Mouse (Mus musculus) myocyte (in vitro differentiated cells): ENCODE measurements at regions not wholly inside any gene's neighbourhood (a gene's known extent, or its start where the extent isn't known, plus 50 kb on each side); places are given as distances from the start of the nearest gene placed in this dataset.
A peak's percentile ranks its signal among the peaks of the same experiment; 100 is the strongest.

Experiments used
- H3K27me3 ChIP-seq: one replicate; pipeline ENCODE4 v1.6.1; 2011; ENCODE audit not compliant: control insufficient read depth, insufficient read depth, insufficient read length
- H3K36me3 ChIP-seq: one replicate; pipeline ENCODE4 v1.6.1; 2011; ENCODE audit not compliant: control insufficient read depth, insufficient read depth
- H3K4me2 ChIP-seq: one replicate; pipeline ENCODE4 v1.6.1; 2011; ENCODE audit warnings: low read depth, control low read depth
- H3K4me3 ChIP-seq: one replicate; pipeline ENCODE4 v1.5.1; 2011; ENCODE audit warnings: mild to moderate bottlenecking, control low read depth, moderate library complexity
- H3K79me2 ChIP-seq: one replicate; pipeline ENCODE4 v1.6.1; 2011; ENCODE audit not compliant: control insufficient read depth, insufficient read depth
- H3ac ChIP-seq: one replicate; pipeline ENCODE4 v1.6.1; 2011; ENCODE audit not compliant: control insufficient read depth, insufficient read length
- CEBPB ChIP-seq: IDR thresholded peaks from 2 replicates; pipeline ENCODE4 v1.6.1; 2011; ENCODE audit warnings: mild to moderate bottlenecking, moderate library complexity; ENCODE audit not compliant: poor library complexity, insufficient read depth, severe bottlenecking
- E2F4 ChIP-seq: IDR thresholded peaks from one replicate; pipeline ENCODE4 v1.6.1; 2011; ENCODE audit warnings: mild to moderate bottlenecking, control low read depth, moderate library complexity; ENCODE audit not compliant: insufficient read depth
- MAX ChIP-seq: IDR thresholded peaks from one replicate; pipeline ENCODE4 v1.6.1; 2011; ENCODE audit warnings: low read depth, mild to moderate bottlenecking, control low read depth
- MYOD1 ChIP-seq, 3 experiments: IDR thresholded peaks; one replicate each; pipeline ENCODE4 v1.6.1; 2011; ENCODE audit warnings: control low read depth in 2 of 3, low read depth in 2 of 3, mild to moderate bottlenecking in 2 of 3, moderate library complexity in 1 of 3; ENCODE audit not compliant: insufficient read length in 2 of 3, control insufficient read depth in 1 of 3
- MYOG ChIP-seq, 3 experiments: IDR thresholded peaks; one replicate each; pipeline ENCODE4 v1.6.1; 2011; ENCODE audit warnings: control low read depth in 2 of 3, low read depth in 2 of 3, mild to moderate bottlenecking in 2 of 3; ENCODE audit not compliant: insufficient read length in 2 of 3, control insufficient read depth in 1 of 3, insufficient read depth in 1 of 3
- POLR2A ChIP-seq: IDR thresholded peaks from one replicate; pipeline ENCODE4 v1.6.1; 2011; ENCODE audit warnings: low read depth, mild to moderate bottlenecking, control low read depth, moderate library complexity; ENCODE audit not compliant: insufficient read length
- POLR2AphosphoS2 ChIP-seq: IDR thresholded peaks from one replicate; pipeline ENCODE4 v1.6.1; 2011; ENCODE audit warnings: low read depth, control low read depth; ENCODE audit not compliant: insufficient read length
- REST ChIP-seq: IDR thresholded peaks from one replicate; pipeline ENCODE4 v1.6.1; 2011; ENCODE audit warnings: mild to moderate bottlenecking, control low read depth, moderate library complexity; ENCODE audit not compliant: insufficient read depth, insufficient read length
- SRF ChIP-seq: IDR thresholded peaks from one replicate; pipeline ENCODE4 v1.6.1; 2011; ENCODE audit warnings: low read depth; ENCODE audit not compliant: control insufficient read depth, insufficient read length
- TCF12 ChIP-seq: IDR thresholded peaks from one replicate; pipeline ENCODE4 v1.6.1; 2011; ENCODE audit warnings: mild to moderate bottlenecking, control low read depth; ENCODE audit not compliant: poor library complexity, insufficient read depth, severe bottlenecking
- TCF3 ChIP-seq: IDR thresholded peaks from one replicate; pipeline ENCODE4 v1.6.1; 2011; ENCODE audit warnings: low read depth, control low read depth; ENCODE audit not compliant: insufficient read length
- USF1 ChIP-seq: IDR thresholded peaks from one replicate; pipeline ENCODE4 v1.6.1; 2011; ENCODE audit warnings: low read depth, mild to moderate bottlenecking, control low read depth, moderate library complexity

- Histone ChIP-seq H3K4me3 (no peak overlapping the region), H3K4me2 (no peak overlapping the region), H3ac (no peak overlapping the region), H3K27me3 (no peaks in the 10 kb centered on the region), H3K36me3 (no peaks in the 10 kb centered on the region), H3K79me2 (no peaks in the 10 kb centered on the region)
- no peak for TF ChIP-seq POLR2AphosphoS2
- TF ChIP-seq MYOG (IDR thresholded peaks at IDR 0.05; ENCODE audit: control insufficient read depth in 1 of 3, insufficient read depth in 1 of 3, insufficient read length in 2 of 3, low read depth in 2 of 3): no peak
- no peak for TF ChIP-seq POLR2A
- TF ChIP-seq SRF: no peak
- no peak for TF ChIP-seq E2F4
- TF ChIP-seq CEBPB: no peak
- TF ChIP-seq MYOD1 (IDR thresholded peaks at IDR 0.05; ENCODE audit: control insufficient read depth in 1 of 3, insufficient read length in 2 of 3, low read depth in 2 of 3): no peak
These were observed 493.3 kb upstream of the Adamts16 start for GRCm38 (mm10) chr13:71334925-71335324.

DNA sequence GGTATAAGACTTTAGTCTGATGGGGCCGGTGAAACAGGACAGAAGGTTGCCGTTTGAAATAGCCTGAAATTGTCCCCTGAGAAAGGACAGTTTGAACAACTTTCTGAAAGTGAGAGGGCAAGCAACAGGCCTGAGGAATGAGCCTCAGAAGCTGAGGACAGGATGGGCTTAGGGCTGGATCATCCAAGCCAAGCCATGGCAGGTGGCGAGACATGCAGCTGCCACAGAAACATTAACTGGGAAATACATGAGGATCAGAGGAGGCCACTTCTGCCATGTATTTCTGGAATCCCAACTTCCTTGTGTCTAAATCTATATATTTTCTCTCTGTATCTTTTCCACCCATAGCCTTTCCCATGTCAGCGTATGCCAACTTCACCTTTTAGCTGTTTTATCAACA lies 491.5 kb upstream of the Adamts16 start:
- no peak overlapping the region for H3ac ChIP-seq
- H3K79me2 ChIP-seq: no peaks in the 10 kb centered on the region
- no peak overlapping the region for H3K4me2 ChIP-seq
- TF ChIP-seq TCF3 (no peak), POLR2AphosphoS2 (no peak), MYOG (IDR thresholded peaks at IDR 0.05; ENCODE audit: control insufficient read depth in 1 of 3, insufficient read depth in 1 of 3, insufficient read length in 2 of 3, low read depth in 2 of 3) (peak; percentile 55 to 89 (median 74)), MYOD1 (IDR thresholded peaks at IDR 0.05; ENCODE audit: control insufficient read depth in 1 of 3, insufficient read length in 2 of 3, low read depth in 2 of 3) (peak; percentile 52 to 93 (median 83)), TCF12 (no peak), USF1 (no peak)
- H3K36me3 ChIP-seq: no peaks in the 10 kb centered on the region
- no peak overlapping the region for H3K4me3 ChIP-seq
- H3K27me3 ChIP-seq: no peaks in the 10 kb centered on the region

DNA sequence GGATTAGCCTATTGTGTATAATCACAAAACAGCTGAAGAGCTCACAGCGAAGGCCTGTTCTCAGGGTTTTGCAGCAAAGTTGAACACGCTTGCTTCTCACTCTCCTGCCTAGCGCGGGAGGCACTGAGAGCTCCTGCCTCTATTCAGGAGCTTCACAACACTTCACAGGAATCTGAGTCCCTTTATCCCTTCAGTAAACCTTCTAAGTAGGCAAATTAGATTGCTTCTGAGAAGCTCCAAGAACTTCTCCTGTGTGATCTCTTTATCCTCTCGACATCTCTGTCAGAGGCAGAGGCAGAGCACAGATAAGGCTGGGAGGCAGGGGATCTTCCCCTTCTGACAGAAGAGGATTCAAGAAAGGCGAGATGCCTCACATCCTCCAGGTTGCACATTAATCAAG lies 488.7 kb upstream of the Adamts16 start:
- H3K27me3 ChIP-seq: no peaks in the 10 kb centered on the region
- H3K4me2 ChIP-seq: no peak overlapping the region
- no peaks in the 10 kb centered on the region for H3K79me2 ChIP-seq
- H3K36me3 ChIP-seq: no peaks in the 10 kb centered on the region
- H3K4me3 ChIP-seq: no peak overlapping the region
- no peak overlapping the region for H3ac ChIP-seq
- TF ChIP-seq TCF3 (no peak), MAX (no peak), POLR2AphosphoS2 (no peak), E2F4 (no peak), MYOG (IDR thresholded peaks at IDR 0.05; ENCODE audit: control insufficient read depth in 1 of 3, insufficient read depth in 1 of 3, insufficient read length in 2 of 3, low read depth in 2 of 3) (no peak), USF1 (no peak), REST (no peak)

DNA sequence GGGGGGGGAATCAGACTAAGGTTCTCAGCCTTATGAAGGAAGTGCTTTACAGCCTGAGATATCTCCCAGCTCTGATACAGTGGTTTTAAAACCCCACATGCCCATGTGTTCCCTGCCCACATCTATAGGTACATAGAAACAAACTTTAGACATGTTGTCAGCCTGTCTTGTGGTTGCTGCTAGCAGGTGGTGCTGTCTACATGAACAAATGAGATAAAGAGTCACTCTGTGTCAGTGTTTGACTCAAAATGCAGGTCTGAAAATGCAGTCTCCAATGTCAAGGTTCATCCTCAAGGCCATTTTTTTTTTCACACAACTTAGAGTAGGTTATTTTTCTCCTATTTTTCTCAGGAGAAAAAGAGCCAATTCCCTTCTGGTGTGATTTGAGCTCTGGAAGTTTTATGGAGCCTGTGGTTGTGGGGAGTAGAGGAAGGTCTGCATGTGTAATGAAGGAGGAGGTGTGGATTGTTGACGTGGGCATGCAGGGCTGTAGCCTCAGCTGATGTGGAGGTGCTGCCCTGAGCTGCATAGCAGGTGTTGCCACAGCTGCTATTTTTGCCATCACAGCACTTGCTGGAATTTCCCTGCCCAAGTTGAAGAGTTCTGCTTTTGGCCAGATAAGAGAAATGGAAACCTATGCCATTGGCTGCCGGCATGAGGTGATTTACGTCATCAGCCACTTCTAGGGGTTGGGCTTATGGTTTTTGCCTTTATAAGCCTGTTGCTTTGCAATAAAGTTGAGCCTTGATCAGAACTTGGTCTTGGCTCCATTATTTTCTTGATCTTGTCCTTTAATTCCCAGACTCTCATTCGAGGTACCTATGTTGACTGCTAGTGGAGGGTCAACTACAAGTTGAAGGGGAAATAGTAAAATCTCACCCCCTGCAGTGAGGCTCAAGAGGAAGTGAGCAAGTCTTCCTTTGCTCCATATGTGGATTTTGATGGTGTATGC lies 486.5 kb upstream of the Adamts16 start:
- Histone ChIP-seq H3K36me3 (no peaks in the 10 kb centered on the region), H3K79me2 (no peaks in the 10 kb centered on the region), H3ac (no peak overlapping the region), H3K27me3 (no peaks in the 10 kb centered on the region), H3K4me2 (peak overlapping the region; percentile 39), H3K4me3 (no peak overlapping the region)
- TF ChIP-seq E2F4 (no peak), TCF3 (peak; percentile 90), POLR2AphosphoS2 (no peak), SRF (peak; percentile 61), REST (no peak), POLR2A (no peak), MYOG (IDR thresholded peaks at IDR 0.05; ENCODE audit: control insufficient read depth in 1 of 3, insufficient read depth in 1 of 3, insufficient read length in 2 of 3, low read depth in 2 of 3) (peak; percentile 71 to 98 (median 96)), CEBPB (no peak), TCF12 (peak; percentile 73), MYOD1 (IDR thresholded peaks at IDR 0.05; ENCODE audit: control insufficient read depth in 1 of 3, insufficient read length in 2 of 3, low read depth in 2 of 3) (peak; percentile 46 to 98 (median 94)), MAX (no peak), USF1 (no peak)

DNA sequence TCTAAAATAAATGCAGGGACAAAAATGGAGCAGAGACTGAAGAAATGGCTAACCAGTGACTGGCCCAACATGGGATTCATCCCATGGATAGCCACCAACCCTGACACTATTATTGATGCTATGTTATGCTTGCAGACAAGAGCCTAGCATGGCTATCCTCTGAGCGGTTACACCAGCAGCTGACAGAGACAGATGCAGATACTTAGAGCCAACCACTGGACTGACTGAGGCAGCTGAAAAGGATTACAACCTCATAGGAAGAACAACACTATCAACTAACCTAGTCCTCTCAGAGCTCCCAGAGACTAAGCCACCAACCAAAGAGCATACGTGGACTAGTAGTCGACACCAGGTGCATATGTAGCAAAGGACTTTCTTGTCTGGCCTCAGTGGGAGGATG lies 478.9 kb upstream of the Adamts16 start:
- Histone ChIP-seq H3K36me3 (no peaks in the 10 kb centered on the region), H3K79me2 (no peaks in the 10 kb centered on the region), H3K4me2 (no peak overlapping the region), H3K27me3 (no peaks in the 10 kb centered on the region), H3ac (no peak overlapping the region), H3K4me3 (no peak overlapping the region)
- no peak for TF ChIP-seq MAX
- peak; percentile 93 for TF ChIP-seq TCF12
- TF ChIP-seq POLR2A: no peak
- no peak for TF ChIP-seq POLR2AphosphoS2
- TF ChIP-seq TCF3: peak; percentile 56
- no peak for TF ChIP-seq E2F4
- peak in 2 of 3 experiments; percentile 63 to 93 for TF ChIP-seq MYOG (IDR thresholded peaks at IDR 0.05; ENCODE audit: control insufficient read depth in 1 of 3, insufficient read depth in 1 of 3, insufficient read length in 2 of 3, low read depth in 2 of 3)
- no peak for TF ChIP-seq SRF
- peak; percentile 89 to 97 (median 95) for TF ChIP-seq MYOD1 (IDR thresholded peaks at IDR 0.05; ENCODE audit: control insufficient read depth in 1 of 3, insufficient read length in 2 of 3, low read depth in 2 of 3)
- no peak for TF ChIP-seq CEBPB
